Mouse (Mus musculus) forebrain, embryonic 10.5 days (tissue): ENCODE measurements around the gene Tbxas1. TPM values are rescaled to one million over a fixed set of nuclear protein-coding genes. Genes with fewer than 3 reads are reported as not detected.

Source experiments
- DNase-seq: peaks from one replicate; pipeline ENCODE4 v3.0.0-alpha.2; 2017; ENCODE audit warnings: low spot score; ENCODE audit errors: extremely low spot score
- H3K27ac ChIP-seq: fragments of 300-500 bp; sonication (generic); 2 replicates; pipeline ENCODE4 v1.5.1; 2016; ENCODE audit warnings: mild to moderate bottlenecking
- H3K27me3 ChIP-seq: fragments of 300-500 bp; sonication (generic); 2 replicates; pipeline ENCODE4 v1.6.1; 2016; ENCODE audit warnings: mild to moderate bottlenecking; ENCODE audit not compliant: poor library complexity, severe bottlenecking
- H3K36me3 ChIP-seq: fragments of 300-500 bp; sonication (generic); replicated peaks from 2 replicates; pipeline ENCODE4 v1.6.1; 2016; ENCODE audit warnings: mild to moderate bottlenecking, moderate library complexity
- H3K4me1 ChIP-seq: fragments of 300-500 bp; sonication (generic); 2 replicates; pipeline ENCODE4 v1.6.1; 2016
- H3K4me3 ChIP-seq: fragments of 300-500 bp; sonication (generic); 2 replicates; pipeline ENCODE4 v1.5.1; 2016; ENCODE audit warnings: mild to moderate bottlenecking, moderate library complexity
- H3K9me3 ChIP-seq: fragments of 300-500 bp; sonication (generic); 2 replicates; pipeline ENCODE4 v1.6.1; 2016; ENCODE audit warnings: mild to moderate bottlenecking, moderate library complexity
- WGBS: fragments of 180-500 bp; shearing (Covaris S2); methylation state at CpG from one replicate; pipeline ENCODE4 v1.1.7; 2016; 5-methylcytosine and 5-hydroxymethylcytosine counted together
- polyA plus RNA-seq: library from polyadenylated mRNA; unstranded; fragments of >200 nt; fragmentation: Nextera tagmentation; extraction: Ambion mirVana; gene quantifications from 2 replicates; pipeline ENCODE4 v1.2.1, GENCODE M21; 2016

The Tbxas1 gene
- polyA plus RNA-seq, 1 experiment from 2014 or later: 0.98 TPM

- Histone ChIP-seq H3K27me3 (no peaks in the 10 kb centered on the region), H3K36me3 (no peaks in the 10 kb centered on the region), H3K27ac (0 out of 2 replicates have a peak overlapping the region, but pooled peaks have one; percentile 48), H3K4me3 (no peak overlapping the region), H3K9me3 (no peaks in the 10 kb centered on the region), H3K4me1 (peaks cover 19% of the 10 kb centered on the region)
- no peak for DNase-seq
- WGBS: 65% methylated on average over 7 of the region's 7 CpGs
These were observed 180.6 kb downstream of the Tbxas1 start for GRCm38 (mm10) chr6:39055831-39056261.

DNA sequence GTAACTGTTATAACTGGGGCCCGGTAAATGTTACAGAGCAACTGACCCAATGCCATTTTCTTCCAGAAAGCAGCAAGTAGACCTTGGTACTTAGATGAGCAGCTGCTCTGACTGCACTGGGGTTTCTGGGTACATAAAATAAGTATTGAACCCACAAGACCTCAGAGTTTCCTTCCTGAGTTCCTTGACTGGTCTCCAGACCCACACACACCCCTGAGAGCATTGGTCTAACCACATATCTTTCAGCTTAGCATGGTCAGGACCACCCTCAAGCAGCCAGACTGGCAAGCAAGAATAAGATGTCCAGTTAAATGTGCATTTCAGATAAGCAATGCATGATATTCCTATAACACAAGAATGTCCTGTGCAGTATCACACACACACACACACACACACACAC, 182.0 kb downstream of the Tbxas1 start:
- peaks cover 24% of the 10 kb centered on the region for H3K4me1 ChIP-seq
- 87% methylated on average over 1 of the region's 1 CpGs for WGBS
- H3K36me3 ChIP-seq: no peaks in the 10 kb centered on the region
- no peak overlapping the region for H3K27ac ChIP-seq
- no peak overlapping the region for H3K4me3 ChIP-seq
- no peaks in the 10 kb centered on the region for H3K9me3 ChIP-seq
- DNase-seq: no peak
- H3K27me3 ChIP-seq: no peaks in the 10 kb centered on the region

DNA sequence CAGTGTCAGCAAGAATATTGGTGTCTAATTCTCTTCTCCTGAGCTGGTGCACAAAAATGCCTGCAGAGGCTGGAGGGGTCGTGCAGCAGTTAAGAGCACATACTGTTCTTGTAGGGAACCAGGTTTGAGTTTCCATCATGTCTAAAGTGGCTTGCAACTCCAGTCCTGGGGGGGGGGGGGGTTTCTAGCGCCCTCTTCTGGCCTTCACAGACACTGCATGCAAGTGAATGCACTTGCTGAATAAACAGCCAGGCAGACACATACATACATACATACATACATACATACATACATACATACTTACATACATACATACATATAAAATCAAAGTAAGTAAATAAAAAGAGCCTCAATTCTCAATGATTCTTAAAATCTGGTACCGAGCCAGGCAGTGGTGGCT, 183.2 kb downstream of the Tbxas1 start:
- Histone ChIP-seq H3K27me3 (no peaks in the 10 kb centered on the region), H3K4me1 (peaks cover 24% of the 10 kb centered on the region), H3K4me3 (no peak overlapping the region), H3K27ac (no peak overlapping the region), H3K36me3 (no peaks in the 10 kb centered on the region), H3K9me3 (no peaks in the 10 kb centered on the region)
- WGBS: 64% methylated on average over 3 of the region's 3 CpGs
- peak; percentile 29 for DNase-seq

DNA sequence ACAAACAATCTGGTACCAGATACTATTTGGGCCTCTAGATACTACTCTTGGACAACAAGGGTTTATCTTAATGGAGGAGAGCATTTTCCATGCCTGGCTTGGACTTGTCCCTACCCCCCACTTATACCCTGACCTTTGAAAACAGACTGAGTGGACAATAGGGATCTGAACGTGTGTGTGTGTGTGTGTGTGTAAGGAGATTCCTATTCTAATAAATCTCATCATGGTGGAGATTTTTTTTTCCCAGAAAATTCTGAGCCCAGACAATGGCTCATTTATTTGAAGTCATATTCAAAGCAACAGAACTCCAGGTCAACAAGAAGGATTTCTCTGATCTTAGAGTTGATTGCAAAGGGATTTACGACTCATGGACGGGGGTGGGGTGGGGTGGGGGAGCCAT, 183.7 kb downstream of the Tbxas1 start:
- WGBS: 89% methylated on average over 3 of the region's 3 CpGs
- no peak overlapping the region for H3K27ac ChIP-seq
- H3K9me3 ChIP-seq: no peaks in the 10 kb centered on the region
- H3K36me3 ChIP-seq: no peaks in the 10 kb centered on the region
- peaks cover 24% of the 10 kb centered on the region for H3K4me1 ChIP-seq
- H3K4me3 ChIP-seq: no peak overlapping the region
- no peaks in the 10 kb centered on the region for H3K27me3 ChIP-seq
- DNase-seq: no peak

- WGBS: 83% methylated on average over 12 of the region's 12 CpGs
These were observed 184.6 kb downstream of the Tbxas1 start for GRCm38 (mm10) chr6:39059547-39060497.

DNA sequence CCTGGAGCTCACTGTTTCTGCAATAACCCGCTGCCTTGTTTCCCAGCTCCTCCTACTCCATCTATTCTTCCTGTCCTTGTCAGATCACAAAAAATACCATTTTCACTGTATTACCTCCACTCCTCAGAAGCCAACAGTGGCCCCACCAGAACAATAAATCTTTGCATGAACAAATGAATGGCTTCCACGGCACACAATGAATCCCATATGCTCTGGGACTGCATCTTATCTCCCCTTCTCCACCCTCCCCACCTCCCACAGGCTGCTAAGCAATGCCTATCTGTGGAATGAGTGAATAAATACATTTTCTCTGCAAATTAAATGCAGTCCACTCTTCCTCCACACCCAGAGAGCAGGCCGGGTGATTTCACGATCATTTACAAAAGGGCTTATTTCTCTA, 186.0 kb downstream of the Tbxas1 start:
- Histone ChIP-seq H3K27me3 (no peaks in the 10 kb centered on the region), H3K36me3 (no peaks in the 10 kb centered on the region), H3K27ac (no peak overlapping the region), H3K4me1 (peaks cover 14% of the 10 kb centered on the region), H3K9me3 (no peaks in the 10 kb centered on the region), H3K4me3 (no peak overlapping the region)
- 77% methylated on average over 4 of the region's 4 CpGs for WGBS
- DNase-seq: no peak

More at GRCm38 (mm10) chr6:39059547-39060497, 184.6 kb downstream of the Tbxas1 start:
- Histone ChIP-seq H3K27me3 (no peaks in the 10 kb centered on the region), H3K9me3 (no peaks in the 10 kb centered on the region), H3K4me3 (no peak overlapping the region), H3K36me3 (no peaks in the 10 kb centered on the region), H3K4me1 (peaks cover 24% of the 10 kb centered on the region), H3K27ac (no peak overlapping the region)
- DNase-seq: no peak

DNA sequence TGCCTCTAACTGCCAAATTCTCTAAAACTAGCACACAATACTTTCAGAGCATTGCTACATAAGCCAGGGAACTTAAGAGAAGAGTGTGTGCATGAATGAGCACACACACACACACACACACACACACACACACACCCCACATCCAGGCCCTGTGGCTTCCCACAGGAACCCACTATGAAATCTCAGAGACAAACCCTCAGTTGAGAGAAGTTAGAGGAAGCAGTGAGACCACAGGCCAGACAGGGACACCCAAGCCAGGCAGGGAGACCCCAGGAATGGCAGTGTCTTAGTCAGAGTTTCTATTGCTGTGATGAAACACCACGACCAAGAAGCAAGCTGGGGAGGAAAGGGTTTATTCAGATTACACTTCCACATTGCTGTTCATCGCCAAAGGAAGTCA, 188.3 kb downstream of the Tbxas1 start:
- Histone ChIP-seq H3K4me3 (no peak overlapping the region), H3K27me3 (no peaks in the 10 kb centered on the region)
- 65% methylated on average over 2 of the region's 2 CpGs for WGBS

DNA sequence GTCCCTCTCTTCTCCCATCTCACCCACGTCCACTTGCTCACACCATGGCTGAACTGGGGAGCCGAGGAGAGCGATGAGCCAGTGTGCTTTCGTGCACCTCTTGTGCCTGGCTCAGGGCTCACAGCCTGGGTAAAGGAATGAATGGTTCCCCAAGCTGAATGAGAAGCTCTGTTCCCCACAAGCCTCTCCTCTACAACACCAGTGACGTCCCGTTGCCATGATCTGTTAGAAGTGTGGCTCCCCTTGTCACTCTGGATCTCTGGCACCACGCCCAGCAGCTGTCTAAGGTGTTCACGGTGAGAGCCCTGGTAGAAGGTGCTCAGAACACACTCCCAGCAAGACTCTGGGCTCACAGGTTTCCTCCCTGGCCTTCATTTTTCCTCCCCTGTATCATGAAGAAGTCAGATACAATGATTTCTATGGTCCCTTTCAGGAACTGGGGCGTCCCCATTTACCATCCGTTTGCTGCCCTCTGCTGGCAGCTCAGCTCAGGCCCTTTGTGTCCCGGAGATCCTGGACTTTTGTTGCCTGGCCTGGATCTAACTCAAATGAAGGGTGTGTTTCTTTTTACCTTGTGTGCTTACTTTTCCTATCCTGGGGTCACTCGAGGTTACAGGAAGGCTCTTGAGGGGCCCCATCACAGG, 191.9 kb downstream of the Tbxas1 start:
- no peak overlapping the region for H3K4me3 ChIP-seq
- no peaks in the 10 kb centered on the region for H3K27me3 ChIP-seq
- H3K27ac ChIP-seq: peak overlapping the region; percentile 44
- 49% methylated on average over 12 of the region's 12 CpGs for WGBS
- no peaks in the 10 kb centered on the region for H3K36me3 ChIP-seq
- H3K9me3 ChIP-seq: no peaks in the 10 kb centered on the region
- DNase-seq: peak; percentile 72
- no peaks in the 10 kb centered on the region for H3K4me1 ChIP-seq

More for the DNA sequence above, 188.3 kb downstream of the Tbxas1 start:
- peaks cover 14% of the 10 kb centered on the region for H3K4me1 ChIP-seq
- no peak overlapping the region for H3K27ac ChIP-seq
- no peak for DNase-seq
- H3K36me3 ChIP-seq: no peaks in the 10 kb centered on the region
- no peaks in the 10 kb centered on the region for H3K9me3 ChIP-seq

- peaks cover 17% of the 10 kb centered on the region for H3K4me1 ChIP-seq
- no peak overlapping the region for H3K27ac ChIP-seq
- no peak overlapping the region for H3K4me3 ChIP-seq
- H3K36me3 ChIP-seq: no peaks in the 10 kb centered on the region
- H3K27me3 ChIP-seq: no peaks in the 10 kb centered on the region
- no peak for DNase-seq
- 84% methylated on average over 5 of the region's 5 CpGs for WGBS
- H3K9me3 ChIP-seq: no peaks in the 10 kb centered on the region
These were observed 197.5 kb downstream of the Tbxas1 start for GRCm38 (mm10) chr6:39072664-39073063.

DNA sequence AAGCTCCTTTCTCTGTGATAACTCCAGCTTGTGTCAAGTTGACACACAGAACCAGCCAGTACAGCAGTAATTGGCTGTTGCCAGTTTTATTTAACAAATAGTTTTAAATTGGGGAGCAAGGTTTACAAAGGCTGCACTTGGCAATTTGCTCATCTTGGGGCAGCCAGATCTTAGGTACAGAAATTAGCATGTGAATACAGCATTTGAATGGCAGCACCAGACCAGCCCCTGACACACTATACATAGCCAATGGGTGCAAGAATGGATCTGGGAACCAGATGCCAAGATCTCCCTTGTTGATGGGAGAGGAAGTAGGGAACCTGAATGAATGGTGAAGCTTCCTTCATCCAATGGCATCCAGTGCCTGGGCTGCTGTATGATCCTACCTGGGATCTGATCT, 199.0 kb downstream of the Tbxas1 start:
- H3K9me3 ChIP-seq: no peaks in the 10 kb centered on the region
- H3K4me3 ChIP-seq: no peak overlapping the region
- H3K36me3 ChIP-seq: no peaks in the 10 kb centered on the region
- H3K27me3 ChIP-seq: no peaks in the 10 kb centered on the region
- no peak overlapping the region for H3K27ac ChIP-seq
- H3K4me1 ChIP-seq: peaks cover 17% of the 10 kb centered on the region
- no peak for DNase-seq

- H3K27me3 ChIP-seq: no peaks in the 10 kb centered on the region
- no peak for DNase-seq
- H3K36me3 ChIP-seq: no peaks in the 10 kb centered on the region
- H3K9me3 ChIP-seq: no peaks in the 10 kb centered on the region
- H3K27ac ChIP-seq: no peak overlapping the region
- H3K4me1 ChIP-seq: peaks cover 17% of the 10 kb centered on the region
- H3K4me3 ChIP-seq: no peak overlapping the region
These were observed 201.3 kb downstream of the Tbxas1 start for GRCm38 (mm10) chr6:39076498-39076897.

GRCm38 (mm10) chr6:39104631-39105030, 229.4 kb downstream of the Tbxas1 start:
- Histone ChIP-seq H3K27me3 (no peaks in the 10 kb centered on the region), H3K9me3 (no peaks in the 10 kb centered on the region), H3K27ac (no peak overlapping the region), H3K4me1 (no peaks in the 10 kb centered on the region), H3K36me3 (no peaks in the 10 kb centered on the region), H3K4me3 (no peak overlapping the region)
- WGBS: 84% methylated on average over 4 of the region's 4 CpGs
- no peak for DNase-seq

DNA sequence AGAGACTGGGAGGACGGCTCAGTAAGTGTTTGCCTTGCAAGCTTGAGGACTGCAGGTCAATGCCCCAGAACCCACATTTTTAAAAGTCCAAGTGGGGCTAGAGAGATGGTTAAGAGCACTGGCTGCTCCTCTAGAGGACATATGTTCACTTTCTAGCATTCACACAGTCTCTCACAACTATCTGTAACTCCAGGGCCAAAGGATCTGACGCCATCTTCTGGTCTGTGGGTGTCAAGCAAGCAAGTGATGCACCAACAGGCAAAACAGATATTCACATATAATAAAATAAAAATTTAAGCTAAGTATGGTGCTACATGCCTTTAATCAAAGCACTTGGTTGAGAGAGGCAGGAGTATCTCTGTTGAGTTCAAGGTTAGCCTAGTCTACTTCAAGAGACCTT, 231.6 kb downstream of the Tbxas1 start:
- Histone ChIP-seq H3K27me3 (no peaks in the 10 kb centered on the region), H3K4me3 (no peak overlapping the region), H3K27ac (no peak overlapping the region), H3K36me3 (no peaks in the 10 kb centered on the region), H3K9me3 (no peaks in the 10 kb centered on the region), H3K4me1 (no peaks in the 10 kb centered on the region)
- WGBS: 57% methylated on average over 2 of the region's 2 CpGs
- DNase-seq: no peak
